Mouse (Mus musculus) liver, embryonic 12.5 days (tissue): ENCODE results near the gene Sapcd1. TPM values are rescaled to one million over a fixed set of nuclear protein-coding genes. Genes with fewer than 3 reads are reported as not detected.
"Not testable (repeated sequence)": the region's sequence is repeated elsewhere in the genome, so short reads cannot be mapped to it uniquely, and the experiment has no call there.

ENCODE experiments used
- ATAC-seq: fragments of 200-750 bp; cut with Nextera tagmentation; 2 replicates; pipeline ENCODE4 v1.8.0; 2017; ENCODE audit warnings: moderate number of reproducible peaks, mild to moderate bottlenecking, moderate library complexity
- H3K27ac ChIP-seq: fragments of 300-500 bp; sonication (generic); 2 replicates; pipeline ENCODE4 v1.5.1; 2016; ENCODE audit warnings: mild to moderate bottlenecking
- H3K27me3 ChIP-seq: fragments of 300-500 bp; sonication (generic); replicated peaks from 2 replicates; pipeline ENCODE4 v1.6.1; 2016; ENCODE audit warnings: mild to moderate bottlenecking, moderate library complexity
- H3K36me3 ChIP-seq: fragments of 300-500 bp; sonication (generic); 2 replicates; pipeline ENCODE4 v1.6.1; 2016; ENCODE audit warnings: mild to moderate bottlenecking, moderate library complexity
- H3K4me1 ChIP-seq: fragments of 300-500 bp; sonication (generic); 2 replicates; pipeline ENCODE4 v1.6.1; 2016
- H3K4me2 ChIP-seq: fragments of 300-500 bp; sonication (generic); 2 replicates; pipeline ENCODE4 v1.6.1; 2016; ENCODE audit warnings: mild to moderate bottlenecking, moderate library complexity
- H3K4me3 ChIP-seq: fragments of 300-500 bp; sonication (generic); 2 replicates; pipeline ENCODE4 v1.5.1; 2016; ENCODE audit warnings: mild to moderate bottlenecking, moderate library complexity
- H3K9ac ChIP-seq: fragments of 300-500 bp; sonication (generic); 2 replicates; pipeline ENCODE4 v1.6.1; 2016; ENCODE audit warnings: mild to moderate bottlenecking, moderate library complexity
- H3K9me3 ChIP-seq: fragments of 300-500 bp; sonication (generic); replicated peaks from 2 replicates; pipeline ENCODE4 v1.6.1; 2016; ENCODE audit warnings: mild to moderate bottlenecking, moderate library complexity
- WGBS: fragments of 180-500 bp; shearing (Covaris S2); methylation state at CpG from one replicate; pipeline ENCODE4 v1.1.7; 2016; ENCODE audit not compliant: insufficient replicate concordance; 5-methylcytosine and 5-hydroxymethylcytosine counted together
- polyA plus RNA-seq: library from polyadenylated mRNA; unstranded; fragments of >200 nt; fragmentation: Nextera tagmentation; extraction: Ambion mirVana; gene quantifications from 2 replicates; pipeline ENCODE4 v1.2.1, GENCODE M21; 2016

Gene Sapcd1
- polyA plus RNA-seq, 1 experiment from 2014 or later: 2.8 TPM

GRCm38 (mm10) chr17:35001452-35002152, 26.2 kb downstream of the Sapcd1 start:
- Histone ChIP-seq H3K9me3 (no peaks in the 10 kb centered on the region; the same call in 1 of the 2 replicates), H3K4me3 (peak overlapping the region; percentile 97), H3K4me2 (peak overlapping the region; percentile 99), H3K4me1 (peaks cover 68% of the 10 kb centered on the region), H3K36me3 (peaks cover 63% of the 10 kb centered on the region), H3K27ac (peak overlapping the region; percentile 98), H3K9ac (peak overlapping the region; percentile 99), H3K27me3 (no peaks in the 10 kb centered on the region)
- peak; percentile 12; the same call in 1 of the 2 replicates for ATAC-seq
- WGBS: under 1% methylated on average over 35 of the region's 35 CpGs

GRCm38 (mm10) chr17:35000717-35001451, 26.9 kb downstream of the Sapcd1 start, which contains the start of gene Vars:
Gene Vars, plus strand, starts transcription at chr17:35000987.
- peak within 1 kb of the TSS; percentile 98 for H3K27ac ChIP-seq
- peak within 1 kb of the TSS; percentile 99 for H3K9ac ChIP-seq
- peak; percentile 81 for ATAC-seq
- H3K9me3 ChIP-seq: no peaks in the 10 kb centered on the region; the same call in 1 of the 2 replicates
- H3K27me3 ChIP-seq: no peaks in the 10 kb centered on the region
- H3K4me3 ChIP-seq: peak within 1 kb of the TSS; percentile 97
- peaks cover 61% of the 10 kb centered on the region for H3K36me3 ChIP-seq
- under 1% methylated on average over 81 of the region's 83 CpGs for WGBS
- H3K4me2 ChIP-seq: peak within 1 kb of the TSS; percentile 99
- peaks cover 73% of the 10 kb centered on the region for H3K4me1 ChIP-seq

GRCm38 (mm10) chr17:34999871-35000716, 27.7 kb downstream of the Sapcd1 start:
- H3K27ac ChIP-seq: peak overlapping the region; percentile 98
- H3K4me1 ChIP-seq: peaks cover 78% of the 10 kb centered on the region

GRCm38 (mm10) chr17:34998526-34999430, 29.0 kb downstream of the Sapcd1 start:
- Histone ChIP-seq H3K4me1 (peaks cover 65% of the 10 kb centered on the region), H3K9me3 (no peaks in the 10 kb centered on the region; the same call in 1 of the 2 replicates), H3K27me3 (no peaks in the 10 kb centered on the region), H3K4me3 (peak overlapping the region; percentile 97), H3K9ac (peak overlapping the region; percentile 87), H3K36me3 (peaks cover 48% of the 10 kb centered on the region), H3K4me2 (peak overlapping the region; percentile 99), H3K27ac (peak overlapping the region; percentile 96)
- no peak for ATAC-seq
- 75% methylated on average over 15 of the region's 15 CpGs for WGBS

More at GRCm38 (mm10) chr17:34999871-35000716, 27.7 kb downstream of the Sapcd1 start:
- Histone ChIP-seq H3K9ac (peak overlapping the region; percentile 99), H3K36me3 (peaks cover 58% of the 10 kb centered on the region), H3K4me3 (peak overlapping the region; percentile 97), H3K4me2 (peak overlapping the region; percentile 99)
- H3K9me3 ChIP-seq, H3K27me3 ChIP-seq: not testable (repeated sequence)
- peak; percentile 27 for ATAC-seq
- 5% methylated on average over 31 of the region's 32 CpGs for WGBS

GRCm38 (mm10) chr17:34997142-34997483, 30.7 kb downstream of the Sapcd1 start:
- Histone ChIP-seq H3K27ac (peak overlapping the region; percentile 96), H3K9me3 (no peaks in the 10 kb centered on the region; the same call in 1 of the 2 replicates), H3K36me3 (peaks cover 51% of the 10 kb centered on the region), H3K4me2 (peak overlapping the region; percentile 99), H3K27me3 (no peaks in the 10 kb centered on the region), H3K4me1 (peaks cover 48% of the 10 kb centered on the region), H3K9ac (peak overlapping the region; percentile 87), H3K4me3 (peak overlapping the region; percentile 97)
- ATAC-seq: no peak
- 75% methylated on average over 5 of the region's 5 CpGs for WGBS

- Histone ChIP-seq H3K27ac (peak overlapping the region; percentile 96), H3K4me2 (peak overlapping the region; percentile 99), H3K9me3 (no peaks in the 10 kb centered on the region; the same call in 1 of the 2 replicates), H3K27me3 (no peaks in the 10 kb centered on the region), H3K9ac (peak overlapping the region; percentile 87), H3K4me3 (peak overlapping the region; percentile 97), H3K36me3 (peaks cover 55% of the 10 kb centered on the region), H3K4me1 (peaks cover 45% of the 10 kb centered on the region)
- 71% methylated on average over 13 of the region's 14 CpGs for WGBS
- ATAC-seq: no peak
Measured at GRCm38 (mm10) chr17:34996411-34997141, 31.2 kb downstream of the Sapcd1 start.

GRCm38 (mm10) chr17:34995927-34996326, 31.9 kb downstream of the Sapcd1 start:
- peak overlapping the region; percentile 30 for H3K4me3 ChIP-seq

GRCm38 (mm10) chr17:34995192-34995591, 32.6 kb downstream of the Sapcd1 start:
- not testable (repeated sequence) for ATAC-seq, H3K27me3 ChIP-seq, H3K9me3 ChIP-seq, H3K9ac ChIP-seq, H3K4me3 ChIP-seq
- WGBS: 83% methylated on average over 4 of the region's 4 CpGs
- H3K4me2 ChIP-seq: peak overlapping the region; percentile 51; the same call in 1 of the 2 replicates
- H3K27ac ChIP-seq: peak overlapping the region; percentile 30; the same call in 1 of the 2 replicates
- H3K36me3 ChIP-seq: peaks cover 69% of the 10 kb centered on the region
- H3K4me1 ChIP-seq: peaks cover 45% of the 10 kb centered on the region

More at GRCm38 (mm10) chr17:34995927-34996326, 31.9 kb downstream of the Sapcd1 start:
- peaks cover 45% of the 10 kb centered on the region for H3K4me1 ChIP-seq
- peak overlapping the region; percentile 70 for H3K27ac ChIP-seq
- ATAC-seq, H3K9ac ChIP-seq, H3K9me3 ChIP-seq, H3K27me3 ChIP-seq: not testable (repeated sequence)
- peaks cover 62% of the 10 kb centered on the region for H3K36me3 ChIP-seq
- 82% methylated on average over 4 of the region's 4 CpGs for WGBS
- peak overlapping the region; percentile 51 for H3K4me2 ChIP-seq

GRCm38 (mm10) chr17:34994751-34995150, 33.1 kb downstream of the Sapcd1 start:
- no peak for ATAC-seq
- no peaks in the 10 kb centered on the region for H3K27me3 ChIP-seq
- no peak overlapping the region for H3K9ac ChIP-seq
- no peak overlapping the region for H3K4me2 ChIP-seq
- H3K9me3 ChIP-seq: no peaks in the 10 kb centered on the region; the same call in 1 of the 2 replicates
- peaks cover 71% of the 10 kb centered on the region for H3K36me3 ChIP-seq
- H3K4me1 ChIP-seq: peaks cover 42% of the 10 kb centered on the region
- peak overlapping the region; percentile 22; the same call in 1 of the 2 replicates for H3K27ac ChIP-seq
- no peak overlapping the region for H3K4me3 ChIP-seq

- Histone ChIP-seq H3K27ac (no peak overlapping the region), H3K27me3 (no peaks in the 10 kb centered on the region), H3K9ac (no peak overlapping the region), H3K4me3 (no peak overlapping the region), H3K4me1 (peaks cover 45% of the 10 kb centered on the region), H3K4me2 (0 out of 2 replicates have a peak overlapping the region, but pooled peaks have one; percentile 80), H3K36me3 (peaks cover 48% of the 10 kb centered on the region), H3K9me3 (no peaks in the 10 kb centered on the region)
- ATAC-seq: no peak
- 57% methylated on average over 2 of the region's 2 CpGs for WGBS
Measured at GRCm38 (mm10) chr17:34984218-34984617, 43.6 kb downstream of the Sapcd1 start.
